Mouse (Mus musculus): ENCODE results near the gene Cdh4. TPM values are rescaled to one million over a fixed set of nuclear protein-coding genes. Genes with fewer than 3 reads are reported as not detected.
A peak's percentile ranks its signal among the peaks of the same experiment; 100 is the strongest.

The Cdh4 gene
- total RNA-seq, 1 experiment = 1.9 TPM

- peaks cover 0 to 3% of the 10 kb centered on the region in 2 experiments; a peak in 1 of 4 replicates for H3K4me1 ChIP-seq (ENCODE audit: control insufficient read depth in 2 of 2, insufficient read depth in 2 of 2, low read length in 2 of 2, poor library complexity in 1 of 2)
- no peak overlapping the region for H3K27ac ChIP-seq (ENCODE audit: insufficient read depth, low read depth, low read length, poor library complexity, severe bottlenecking)
- H3K9ac ChIP-seq (ENCODE audit: insufficient read depth, low read depth, low read length, poor library complexity, severe bottlenecking) = no peak overlapping the region
- H3K9me3 ChIP-seq (ENCODE audit: control insufficient read depth, insufficient read depth, low read depth, low read length) = no peaks in the 10 kb centered on the region
- no peak for DNase-seq (ENCODE audit: low read depth, low spot score)
- no peaks in the 10 kb centered on the region for H3K36me3 ChIP-seq (ENCODE audit: control insufficient read depth, insufficient read depth, low read length, poor library complexity, severe bottlenecking)
- TF ChIP-seq ZNF384 (IDR thresholded peaks at IDR 0.05; ENCODE audit: low read depth, low read length) (no peak), HCFC1 (IDR thresholded peaks at IDR 0.05; ENCODE audit: borderline replicate concordance, insufficient read depth, low read length) (no peak), ZC3H11A (IDR thresholded peaks at IDR 0.05; ENCODE audit: borderline replicate concordance, low read depth, low read length) (no peak), CHD2 (IDR thresholded peaks at IDR 0.05; ENCODE audit: low read depth, low read length) (no peak), MAFK (IDR thresholded peaks at IDR 0.05; ENCODE audit: insufficient read depth, low read depth, low read length) (no peak)
- no peak overlapping the region for H3K4me3 ChIP-seq (ENCODE audit: insufficient read depth in 1 of 2, low read depth in 1 of 2, low read length in 2 of 2, poor library complexity in 1 of 2, severe bottlenecking in 1 of 2)
- in situ Hi-C loops (cut with MboI; ENCODE audit: low sequenced_read_pairs in 2 of 2, unreplicated experiment in 2 of 2) = no loop called here
Measured at GRCm38 (mm10) chr2:179867669-179868068, 425.4 kb downstream of the Cdh4 start.

- no peaks in the 10 kb centered on the region for H3K36me3 ChIP-seq (ENCODE audit: control insufficient read depth, insufficient read depth, low read length, poor library complexity, severe bottlenecking)
- no peak for TF ChIP-seq MAFK (IDR thresholded peaks at IDR 0.05; ENCODE audit: insufficient read depth, low read depth, low read length)
- no peak for TF ChIP-seq ZC3H11A (IDR thresholded peaks at IDR 0.05; ENCODE audit: borderline replicate concordance, low read depth, low read length)
- no peak for TF ChIP-seq CHD2 (IDR thresholded peaks at IDR 0.05; ENCODE audit: low read depth, low read length)
- no peaks in the 10 kb centered on the region for H3K9me3 ChIP-seq (ENCODE audit: control insufficient read depth, insufficient read depth, low read depth, low read length)
- no peak overlapping the region for H3K27ac ChIP-seq (ENCODE audit: insufficient read depth, low read depth, low read length, poor library complexity, severe bottlenecking)
- in situ Hi-C loops (cut with MboI; ENCODE audit: low sequenced_read_pairs in 2 of 2, unreplicated experiment in 2 of 2) = no loop called here
- H3K9ac ChIP-seq (ENCODE audit: insufficient read depth, low read depth, low read length, poor library complexity, severe bottlenecking) = no peak overlapping the region
- H3K4me3 ChIP-seq (ENCODE audit: insufficient read depth in 1 of 2, low read depth in 1 of 2, low read length in 2 of 2, poor library complexity in 1 of 2, severe bottlenecking in 1 of 2) = no peak overlapping the region
- no peak for DNase-seq (ENCODE audit: low read depth, low spot score)
- H3K4me1 ChIP-seq (ENCODE audit: control insufficient read depth in 2 of 2, insufficient read depth in 2 of 2, low read length in 2 of 2, poor library complexity in 1 of 2) = peaks cover 0 to 3% of the 10 kb centered on the region in 2 experiments; a peak in 1 of 4 replicates
Measured at GRCm38 (mm10) chr2:179869871-179870270, 427.6 kb downstream of the Cdh4 start.

- no peak for DNase-seq (ENCODE audit: low read depth, low spot score)
- Histone ChIP-seq H3K9me3 (ENCODE audit: control insufficient read depth, insufficient read depth, low read depth, low read length) (no peaks in the 10 kb centered on the region), H3K4me1 (ENCODE audit: control insufficient read depth in 2 of 2, insufficient read depth in 2 of 2, low read length in 2 of 2, poor library complexity in 1 of 2) (peaks cover 0 to 3% of the 10 kb centered on the region in 2 experiments; a peak in 1 of 4 replicates), H3K4me3 (ENCODE audit: insufficient read depth in 1 of 2, low read depth in 1 of 2, low read length in 2 of 2, poor library complexity in 1 of 2, severe bottlenecking in 1 of 2) (no peak overlapping the region), H3K27ac (ENCODE audit: insufficient read depth, low read depth, low read length, poor library complexity, severe bottlenecking) (no peak overlapping the region), H3K36me3 (ENCODE audit: control insufficient read depth, insufficient read depth, low read length, poor library complexity, severe bottlenecking) (no peaks in the 10 kb centered on the region), H3K9ac (ENCODE audit: insufficient read depth, low read depth, low read length, poor library complexity, severe bottlenecking) (no peak overlapping the region)
- no peak for TF ChIP-seq CHD2 (IDR thresholded peaks at IDR 0.05; ENCODE audit: low read depth, low read length)
- TF ChIP-seq ZC3H11A (IDR thresholded peaks at IDR 0.05; ENCODE audit: borderline replicate concordance, low read depth, low read length) = 0 out of 2 replicates have a peak, but pooled peaks have one; percentile 13
- no peak for TF ChIP-seq HCFC1 (IDR thresholded peaks at IDR 0.05; ENCODE audit: borderline replicate concordance, insufficient read depth, low read length)
- TF ChIP-seq ZNF384 (IDR thresholded peaks at IDR 0.05; ENCODE audit: low read depth, low read length) = no peak
- TF ChIP-seq MAFK (IDR thresholded peaks at IDR 0.05; ENCODE audit: insufficient read depth, low read depth, low read length) = no peak
- in situ Hi-C loops (cut with MboI; ENCODE audit: low sequenced_read_pairs in 2 of 2, unreplicated experiment in 2 of 2) = no loop called here
Measured at GRCm38 (mm10) chr2:179872724-179873123, 430.5 kb downstream of the Cdh4 start.

GRCm38 (mm10) chr2:179873315-179873714 lies 431.1 kb downstream of the Cdh4 start:
- H3K36me3 ChIP-seq (ENCODE audit: control insufficient read depth, insufficient read depth, low read length, poor library complexity, severe bottlenecking) = no peaks in the 10 kb centered on the region
- no peak for DNase-seq (ENCODE audit: low read depth, low spot score)
- TF ChIP-seq ZNF384 (IDR thresholded peaks at IDR 0.05; ENCODE audit: low read depth, low read length) = no peak
- TF ChIP-seq HCFC1 (IDR thresholded peaks at IDR 0.05; ENCODE audit: borderline replicate concordance, insufficient read depth, low read length) = no peak
- TF ChIP-seq MAFK (IDR thresholded peaks at IDR 0.05; ENCODE audit: insufficient read depth, low read depth, low read length) = no peak
- TF ChIP-seq ZC3H11A (IDR thresholded peaks at IDR 0.05; ENCODE audit: borderline replicate concordance, low read depth, low read length) = no peak
- no peak for TF ChIP-seq CHD2 (IDR thresholded peaks at IDR 0.05; ENCODE audit: low read depth, low read length)
- peaks cover 0 to 3% of the 10 kb centered on the region in 2 experiments; a peak in 1 of 4 replicates for H3K4me1 ChIP-seq (ENCODE audit: control insufficient read depth in 2 of 2, insufficient read depth in 2 of 2, low read length in 2 of 2, poor library complexity in 1 of 2)
- in situ Hi-C loops (cut with MboI; ENCODE audit: low sequenced_read_pairs in 2 of 2, unreplicated experiment in 2 of 2) = no loop called here
- no peak overlapping the region for H3K4me3 ChIP-seq (ENCODE audit: insufficient read depth in 1 of 2, low read depth in 1 of 2, low read length in 2 of 2, poor library complexity in 1 of 2, severe bottlenecking in 1 of 2)
- H3K9ac ChIP-seq (ENCODE audit: insufficient read depth, low read depth, low read length, poor library complexity, severe bottlenecking) = no peak overlapping the region
- no peaks in the 10 kb centered on the region for H3K9me3 ChIP-seq (ENCODE audit: control insufficient read depth, insufficient read depth, low read depth, low read length)
- no peak overlapping the region for H3K27ac ChIP-seq (ENCODE audit: insufficient read depth, low read depth, low read length, poor library complexity, severe bottlenecking)

GRCm38 (mm10) chr2:179875147-179875546 lies 432.9 kb downstream of the Cdh4 start:
- TF ChIP-seq CHD2 (IDR thresholded peaks at IDR 0.05; ENCODE audit: low read depth, low read length) (no peak), MAFK (IDR thresholded peaks at IDR 0.05; ENCODE audit: insufficient read depth, low read depth, low read length) (no peak), ZC3H11A (IDR thresholded peaks at IDR 0.05; ENCODE audit: borderline replicate concordance, low read depth, low read length) (no peak), ZNF384 (IDR thresholded peaks at IDR 0.05; ENCODE audit: low read depth, low read length) (no peak), HCFC1 (IDR thresholded peaks at IDR 0.05; ENCODE audit: borderline replicate concordance, insufficient read depth, low read length) (no peak)
- H3K4me3 ChIP-seq (ENCODE audit: insufficient read depth in 1 of 2, low read depth in 1 of 2, low read length in 2 of 2, poor library complexity in 1 of 2, severe bottlenecking in 1 of 2) = no peak overlapping the region

More at GRCm38 (mm10) chr2:179875147-179875546, 432.9 kb downstream of the Cdh4 start:
- Histone ChIP-seq H3K9ac (ENCODE audit: insufficient read depth, low read depth, low read length, poor library complexity, severe bottlenecking) (no peak overlapping the region), H3K9me3 (ENCODE audit: control insufficient read depth, insufficient read depth, low read depth, low read length) (no peaks in the 10 kb centered on the region), H3K4me1 (ENCODE audit: control insufficient read depth in 2 of 2, insufficient read depth in 2 of 2, low read length in 2 of 2, poor library complexity in 1 of 2) (no peaks in the 10 kb centered on the region), H3K36me3 (ENCODE audit: control insufficient read depth, insufficient read depth, low read length, poor library complexity, severe bottlenecking) (no peaks in the 10 kb centered on the region), H3K27ac (ENCODE audit: insufficient read depth, low read depth, low read length, poor library complexity, severe bottlenecking) (no peak overlapping the region)
- peak; percentile 65 for DNase-seq (ENCODE audit: low read depth, low spot score)
- in situ Hi-C loops (cut with MboI; ENCODE audit: low sequenced_read_pairs in 2 of 2, unreplicated experiment in 2 of 2) = no loop called here
